Mouse (Mus musculus): ENCODE results near the gene Nlrp4c. TPM values are rescaled to one million over a fixed set of nuclear protein-coding genes. Genes with fewer than 3 reads are reported as not detected.
A peak's percentile ranks its signal among the peaks of the same experiment; 100 is the strongest.
"Not testable (repeated sequence)": the region's sequence is repeated elsewhere in the genome, so short reads cannot be mapped to it uniquely, and the experiment has no call there.

The Nlrp4c gene
- total RNA-seq (2015) (not detected in 2 replicates), total RNA-seq (2017) (not detected in 2 replicates)

DNA sequence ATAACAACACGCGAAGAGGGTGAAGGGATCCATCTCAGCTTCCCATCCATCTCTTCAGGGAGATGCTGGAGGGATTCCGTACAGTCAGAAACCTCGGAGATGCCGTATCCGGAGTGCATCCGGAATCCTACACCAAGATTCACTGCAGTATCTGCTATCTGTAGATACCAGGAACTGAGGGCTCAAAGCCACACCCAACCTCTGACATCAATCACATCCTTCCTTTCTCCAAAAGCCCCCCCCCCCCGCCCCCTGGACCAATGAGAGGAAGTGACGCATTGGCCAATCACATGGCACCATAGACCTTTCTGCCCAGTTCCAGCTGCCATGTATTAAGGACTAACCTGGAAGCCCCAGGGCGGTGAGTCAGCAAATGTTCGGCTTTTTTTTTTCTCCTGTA, at the start of gene Nlrp4c:
TSS of gene Nlrp4c (plus strand) at position 301 of the 400 bp plus-strand sequence.
- ATAC-seq (ENCODE audit: poor library complexity, severe bottlenecking): no peak

DNA sequence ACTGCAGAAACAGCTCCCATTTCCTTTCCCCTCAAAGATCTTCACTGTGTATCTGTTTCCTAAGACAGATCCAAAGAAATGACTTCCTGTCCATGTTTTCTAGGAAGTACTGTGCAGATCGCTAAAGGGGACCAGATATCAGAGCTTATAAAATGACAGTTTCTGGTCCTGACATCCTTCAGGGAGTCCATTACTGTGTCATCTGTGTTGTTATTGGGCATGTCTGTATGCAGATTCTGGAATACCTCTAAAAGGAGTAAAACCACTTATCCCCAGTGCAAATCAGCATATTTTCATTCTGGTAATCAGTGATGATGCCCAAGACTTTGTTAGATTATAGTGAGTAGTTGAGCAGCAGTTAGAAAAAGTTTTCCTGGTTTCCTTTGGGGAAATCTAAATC, 34.1 kb upstream of the Nlrp4c start, which contains the start of gene Vmn1r65:
TSS of gene Vmn1r65 (minus strand) at position 101 of the 400 bp plus-strand sequence.
- no peak for ATAC-seq (ENCODE audit: poor library complexity, severe bottlenecking)

DNA sequence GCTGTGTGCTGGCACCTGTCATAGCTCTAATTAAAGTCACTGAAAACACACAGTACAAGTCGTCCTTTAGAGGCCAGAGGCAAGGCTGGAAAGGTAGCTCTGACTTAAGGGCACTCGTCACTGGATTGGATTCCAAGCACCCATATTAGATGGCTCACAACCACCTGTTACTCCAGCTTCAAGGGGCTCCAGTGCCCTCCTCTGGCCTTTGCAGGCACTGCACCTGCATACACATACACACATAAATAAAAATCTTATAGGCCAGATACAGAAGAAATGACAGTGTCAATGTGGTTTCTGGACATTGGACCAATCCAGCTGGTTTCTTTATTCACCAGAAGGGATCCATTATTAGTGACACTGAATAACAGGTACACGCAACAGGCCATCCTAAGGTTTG, 74.5 kb downstream of the Nlrp4c start:
- ATAC-seq (ENCODE audit: poor library complexity, severe bottlenecking): no peak

DNA sequence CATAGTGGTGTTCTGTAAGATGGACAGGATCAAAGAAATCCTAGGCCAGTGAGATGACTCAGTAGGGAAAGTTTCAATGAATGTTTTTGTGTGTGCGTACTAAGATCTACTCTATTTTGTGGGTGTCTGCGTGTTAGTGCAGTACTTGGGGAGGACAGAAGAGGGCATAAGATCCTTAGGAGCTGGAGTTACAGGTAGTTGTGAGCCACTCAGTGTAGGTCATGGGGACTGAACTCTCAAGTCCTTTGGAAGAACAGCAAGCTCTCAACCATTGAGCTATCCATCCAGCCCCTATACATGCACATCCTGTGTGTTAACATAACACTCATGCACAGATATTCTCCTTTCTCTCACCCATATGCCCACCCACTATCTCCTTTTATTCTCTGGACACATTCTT, 75.1 kb downstream of the Nlrp4c start:
- not testable (repeated sequence) for ATAC-seq (ENCODE audit: poor library complexity, severe bottlenecking)

DNA sequence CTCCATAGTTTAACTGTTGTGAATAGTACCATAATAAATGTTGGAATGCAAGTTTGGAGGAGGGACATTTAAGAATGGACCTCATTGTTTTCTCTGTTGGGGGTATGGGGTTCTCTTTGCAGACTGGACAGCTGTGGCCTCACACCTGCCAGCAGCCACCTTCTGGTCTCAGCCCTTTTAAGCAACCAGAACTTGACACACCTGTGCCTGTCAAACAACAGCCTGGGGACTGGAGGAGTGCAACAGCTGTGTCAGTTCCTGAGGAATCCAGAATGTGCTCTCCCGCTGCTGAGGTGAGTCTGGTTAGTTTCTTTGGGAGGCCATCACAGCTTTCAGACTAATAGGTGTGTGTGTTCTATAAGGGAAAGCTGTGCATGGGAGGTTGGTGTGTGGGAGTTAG, 76.2 kb downstream of the Nlrp4c start:
- not testable (repeated sequence) for ATAC-seq (ENCODE audit: poor library complexity, severe bottlenecking)

DNA sequence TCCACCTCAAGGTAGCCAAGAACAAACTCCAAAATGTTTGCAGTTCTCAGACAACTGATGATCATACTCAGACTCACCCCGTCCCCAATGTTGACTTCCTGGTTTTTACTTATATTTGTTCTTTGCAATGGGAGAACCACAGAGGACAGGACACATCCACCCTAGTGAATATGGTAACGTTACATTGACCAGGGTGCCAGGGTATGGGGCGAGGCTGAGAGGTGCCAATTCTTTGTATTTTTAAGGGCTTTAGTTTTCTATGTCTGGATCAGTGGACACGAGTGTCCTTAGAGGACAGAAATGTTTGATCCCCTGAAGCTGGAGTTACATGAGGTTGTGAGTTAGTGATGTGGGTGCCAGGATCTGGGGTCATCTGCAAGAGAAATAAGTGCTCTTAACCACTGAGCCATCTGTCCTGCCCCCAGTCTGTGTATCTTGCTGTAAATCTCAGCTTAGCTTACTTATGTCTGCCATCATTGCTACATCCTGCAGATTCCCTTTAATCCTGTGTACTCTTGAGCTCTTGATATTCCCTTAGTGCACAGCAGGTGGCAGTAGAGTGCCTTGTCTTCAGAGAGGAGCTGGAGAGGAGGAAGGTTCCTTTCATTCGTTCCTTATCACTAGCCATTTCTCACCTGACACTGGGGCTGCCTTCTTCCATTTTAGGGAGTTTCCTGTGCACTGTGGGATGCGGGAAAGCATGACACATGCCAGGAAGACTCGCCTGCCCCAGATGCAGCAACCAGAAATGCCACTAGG, 81.9 kb downstream of the Nlrp4c start:
- peak; percentile 97 for ATAC-seq (ENCODE audit: poor library complexity, severe bottlenecking)

DNA sequence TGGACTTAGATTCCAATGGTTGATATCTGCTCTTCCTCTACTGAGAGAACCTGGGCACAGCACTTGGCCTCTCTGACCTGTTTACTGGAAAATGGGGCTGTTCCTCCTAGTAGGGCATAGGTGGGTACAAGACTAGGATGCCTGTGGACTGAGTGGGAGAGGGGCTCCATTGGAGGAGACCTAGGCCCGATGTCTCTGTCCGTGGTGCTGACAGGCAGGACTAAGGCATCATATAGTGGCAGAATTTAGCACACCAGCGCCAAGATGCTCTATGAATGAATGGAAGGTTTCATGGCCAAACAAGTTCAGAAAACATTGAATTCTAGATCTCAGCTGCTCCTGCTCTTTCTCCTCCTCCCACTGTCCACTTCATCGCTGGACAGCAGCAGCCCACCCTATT, 85.4 kb downstream of the Nlrp4c start:
- no peak for ATAC-seq (ENCODE audit: poor library complexity, severe bottlenecking)

DNA sequence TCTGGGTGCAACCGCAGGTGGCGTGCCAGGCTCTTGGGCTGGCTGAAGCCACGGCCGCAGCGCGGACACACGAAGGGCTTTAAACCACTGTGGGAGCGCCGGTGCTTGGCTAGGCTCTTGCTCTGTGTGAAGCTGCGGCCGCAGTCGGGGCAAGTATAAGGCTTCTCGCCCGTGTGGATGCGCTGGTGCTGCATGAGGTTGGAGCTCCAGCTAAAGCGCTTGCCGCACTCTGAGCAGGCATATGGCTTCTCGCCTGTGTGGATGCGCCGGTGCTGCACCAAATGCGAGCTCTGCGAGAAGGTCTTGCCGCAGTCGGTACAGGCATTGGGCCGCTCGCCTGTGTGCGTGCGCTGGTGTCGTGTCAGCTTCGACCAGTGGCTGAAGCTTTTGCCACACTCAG, 87.7 kb downstream of the Nlrp4c start:
- ATAC-seq (ENCODE audit: poor library complexity, severe bottlenecking): no peak

DNA sequence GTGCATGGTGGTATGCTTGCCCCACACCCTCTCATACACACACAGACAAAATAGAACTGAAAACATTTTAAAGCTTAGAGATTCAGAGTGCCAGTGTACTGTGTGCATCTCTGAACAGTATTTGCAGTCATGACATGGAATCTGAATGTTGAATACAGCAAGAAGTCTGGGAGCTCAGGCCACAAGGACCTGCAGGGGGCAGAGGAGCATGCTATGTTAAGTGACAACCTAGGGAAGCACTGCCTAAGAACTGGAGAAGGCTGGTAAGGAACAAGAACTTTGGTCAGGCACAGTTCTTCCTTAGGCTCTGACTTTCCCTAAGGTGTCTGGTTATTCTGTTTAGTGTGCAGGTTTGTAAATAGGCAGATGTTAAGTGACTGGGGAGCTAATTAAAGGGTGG, 91.5 kb downstream of the Nlrp4c start:
- ATAC-seq (ENCODE audit: poor library complexity, severe bottlenecking): no peak

DNA sequence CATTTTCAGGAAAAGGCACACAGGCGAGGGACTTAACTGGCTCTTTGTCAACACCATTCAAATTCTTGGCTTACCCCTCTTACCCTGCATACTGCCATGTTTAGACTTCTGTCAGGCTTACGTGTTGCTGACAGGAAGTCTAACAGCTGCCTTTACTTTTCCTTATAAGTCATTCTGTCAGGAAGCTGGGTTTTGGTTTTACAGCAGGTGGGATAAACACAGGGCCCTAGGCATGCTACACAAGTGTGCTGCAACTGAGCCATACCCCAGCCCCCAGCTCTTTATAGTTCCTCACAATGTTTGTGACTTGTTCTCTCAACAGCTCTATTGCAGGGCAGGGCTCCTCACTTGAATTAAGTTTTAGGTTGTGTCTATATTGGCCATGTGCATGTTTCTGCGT, 94.3 kb downstream of the Nlrp4c start:
- ATAC-seq (ENCODE audit: poor library complexity, severe bottlenecking): no peak

DNA sequence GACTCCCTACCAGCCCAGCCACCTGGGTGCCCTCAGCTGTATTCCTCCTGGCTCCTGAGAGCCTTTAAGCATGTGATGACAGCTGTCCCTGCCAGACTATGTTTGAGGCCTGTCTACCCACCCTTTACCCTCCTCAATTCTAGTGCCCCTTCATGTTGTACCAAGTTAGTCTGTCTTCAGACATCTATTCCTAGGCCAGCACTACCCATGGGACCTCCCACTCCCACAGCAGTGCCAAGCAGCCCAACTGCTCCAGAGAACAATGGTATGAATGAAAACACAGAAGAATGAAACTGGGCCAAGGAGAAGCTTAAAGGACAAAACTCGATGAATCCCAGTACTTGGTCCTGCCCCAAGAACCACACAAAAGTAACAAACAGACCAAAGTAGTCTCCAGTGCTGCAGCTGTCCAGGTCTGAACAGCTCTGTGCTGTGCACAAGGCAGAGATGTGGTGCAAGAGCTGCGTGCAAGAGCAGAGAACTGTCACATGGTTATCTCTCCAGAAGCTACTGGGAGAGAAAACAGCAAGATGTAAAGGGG, 99.1 kb downstream of the Nlrp4c start:
- no peak for ATAC-seq (ENCODE audit: poor library complexity, severe bottlenecking)

DNA sequence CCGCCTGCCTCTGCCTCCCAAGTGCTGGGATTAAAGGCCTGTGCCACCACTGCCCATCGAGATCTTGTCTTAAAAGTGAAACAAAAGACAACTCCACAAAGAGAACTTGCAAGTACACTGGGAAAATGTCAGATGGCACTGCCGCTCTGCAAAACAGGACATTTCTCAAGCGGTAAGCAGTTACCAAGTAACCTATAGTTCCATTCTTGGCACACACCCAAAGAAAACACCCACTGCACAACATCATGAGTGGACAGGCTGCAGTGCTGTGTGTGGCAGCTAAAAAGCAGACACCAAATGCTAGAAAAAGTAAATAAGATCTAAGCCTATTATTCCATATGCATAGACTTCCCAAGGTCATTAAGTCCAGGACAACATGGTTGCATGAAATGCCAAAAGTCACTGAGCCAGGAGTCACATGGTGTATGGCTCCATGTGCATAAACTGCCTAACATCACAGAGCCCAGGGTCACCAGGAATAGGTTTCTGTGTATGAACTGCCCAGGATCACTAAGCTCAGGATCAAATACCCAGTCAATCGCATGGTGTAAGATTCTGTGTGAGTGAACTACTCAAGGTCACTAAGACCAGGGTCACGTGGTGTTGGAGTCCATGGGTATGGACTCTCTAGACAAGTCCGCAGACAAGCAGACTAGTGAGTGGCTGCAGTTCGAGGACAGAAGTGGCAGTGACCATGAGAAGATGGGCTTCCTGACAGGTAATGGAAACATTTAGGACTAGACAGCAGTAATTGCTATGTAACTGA, 100.6 kb downstream of the Nlrp4c start:
- ATAC-seq (ENCODE audit: poor library complexity, severe bottlenecking): peak; percentile 41; the same call in 1 of the 2 replicates

DNA sequence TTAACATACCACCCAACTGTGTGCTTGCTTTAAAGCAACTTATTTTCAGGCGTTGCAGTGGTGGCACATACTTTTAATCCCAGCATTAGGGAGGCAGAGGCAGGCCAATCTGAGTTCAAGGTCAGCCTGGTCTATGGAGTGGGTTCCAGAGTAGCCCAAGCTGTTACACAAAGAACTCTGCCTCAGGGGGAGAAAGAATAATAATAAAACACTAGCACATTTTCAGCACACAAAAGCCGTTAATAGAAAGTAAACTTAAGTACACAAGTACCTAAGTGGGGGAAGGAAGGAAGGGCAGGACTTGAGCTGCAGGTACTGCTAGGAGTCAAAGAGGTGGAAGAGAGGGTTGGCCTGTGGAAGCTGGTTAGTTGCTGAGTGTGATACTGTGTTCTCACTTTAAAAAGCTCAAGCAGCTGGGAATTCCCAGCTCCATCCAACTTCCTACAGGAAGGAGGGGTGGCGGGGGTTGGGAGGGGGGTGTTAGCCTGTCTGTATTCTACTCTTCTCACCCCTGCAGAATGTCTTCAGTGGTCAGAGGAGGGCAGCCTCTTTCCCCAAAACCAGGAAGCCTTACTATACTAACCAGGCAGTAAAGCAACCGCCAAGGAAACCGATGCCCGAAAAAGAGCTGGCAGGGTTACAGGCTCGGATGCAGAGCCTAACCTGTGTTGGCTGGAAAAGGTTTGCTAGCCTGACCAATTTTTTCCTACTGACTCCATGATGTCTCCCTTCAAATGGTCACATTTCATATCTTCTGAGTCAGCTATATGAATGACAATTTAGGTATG, 101.4 kb downstream of the Nlrp4c start:
- ATAC-seq (ENCODE audit: poor library complexity, severe bottlenecking): no peak

DNA sequence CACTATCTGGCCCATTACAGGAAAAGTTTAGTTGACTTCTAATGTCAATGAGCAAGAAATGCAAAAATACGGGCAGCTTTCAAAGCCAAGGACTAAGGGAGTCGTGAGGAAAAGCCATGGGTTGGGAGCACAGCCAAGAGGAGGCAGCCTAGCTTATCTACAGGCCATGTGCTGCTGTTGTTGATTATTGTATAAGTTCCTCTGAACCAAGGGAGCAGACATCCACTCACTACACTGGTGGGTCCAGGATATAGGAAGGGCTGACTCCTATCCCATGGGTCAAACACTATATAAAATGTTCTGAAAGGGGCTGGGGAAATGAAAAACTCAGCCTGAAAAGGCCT, 102.0 kb downstream of the Nlrp4c start:
- ATAC-seq (ENCODE audit: poor library complexity, severe bottlenecking): no peak

DNA sequence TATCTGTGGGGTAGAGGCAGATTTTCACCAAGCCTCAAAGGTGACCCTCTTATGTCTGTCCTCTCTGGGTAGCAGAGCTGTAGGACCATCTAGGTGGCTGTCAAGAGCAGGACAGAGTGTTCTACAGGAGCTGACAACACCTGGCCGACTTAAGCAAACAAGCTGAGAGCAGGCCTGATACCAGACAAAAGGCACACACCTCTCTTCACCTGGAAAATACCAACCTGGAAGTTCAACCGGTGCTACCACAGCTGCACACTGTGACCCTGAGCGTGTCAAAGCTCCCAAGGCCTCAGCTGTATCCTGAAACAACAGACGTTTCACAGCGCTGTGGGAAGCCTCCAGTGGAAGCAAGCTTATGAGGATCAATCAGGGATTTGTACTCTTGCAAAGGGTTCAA, 102.7 kb downstream of the Nlrp4c start:
- no peak for ATAC-seq (ENCODE audit: poor library complexity, severe bottlenecking)

DNA sequence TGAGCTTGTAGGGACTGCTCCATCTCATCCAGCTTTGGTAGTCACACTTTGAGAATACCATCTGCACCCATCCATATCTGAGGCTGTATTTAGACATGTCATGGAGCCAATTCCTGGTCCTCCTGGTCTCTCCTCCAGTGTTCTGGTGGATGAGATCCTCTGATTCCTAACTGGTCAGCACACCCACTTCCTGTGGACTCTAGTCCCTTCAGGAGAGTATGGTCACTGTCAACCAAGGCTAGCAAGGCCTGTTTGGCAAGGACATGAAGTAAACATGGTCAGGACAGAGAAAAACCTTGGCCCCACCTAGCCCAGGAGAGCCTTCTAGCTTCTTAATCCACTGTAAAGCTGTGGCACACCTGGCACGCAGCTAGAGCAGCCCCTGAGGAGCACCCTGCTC, 106.3 kb downstream of the Nlrp4c start:
- no peak for ATAC-seq (ENCODE audit: poor library complexity, severe bottlenecking)

DNA sequence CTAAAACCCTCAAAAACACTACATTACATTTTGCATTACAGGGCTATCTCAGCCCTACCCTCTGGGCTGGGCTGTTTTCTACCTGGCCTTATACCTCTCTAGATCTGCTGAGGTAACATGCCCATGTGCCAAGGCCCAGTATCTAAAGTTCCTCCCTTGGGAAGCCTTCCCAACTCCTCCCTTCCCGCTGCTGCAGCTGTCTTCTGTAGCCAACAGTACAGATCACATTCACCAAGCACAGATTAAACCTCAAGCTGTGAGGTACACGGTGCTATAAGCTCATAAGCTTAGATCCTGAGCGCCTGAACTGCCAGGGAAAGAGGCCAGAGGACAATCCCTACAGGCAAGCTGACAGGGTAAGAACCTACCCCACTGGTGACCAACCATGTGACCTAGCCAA, 107.1 kb downstream of the Nlrp4c start:
- ATAC-seq (ENCODE audit: poor library complexity, severe bottlenecking): no peak

DNA sequence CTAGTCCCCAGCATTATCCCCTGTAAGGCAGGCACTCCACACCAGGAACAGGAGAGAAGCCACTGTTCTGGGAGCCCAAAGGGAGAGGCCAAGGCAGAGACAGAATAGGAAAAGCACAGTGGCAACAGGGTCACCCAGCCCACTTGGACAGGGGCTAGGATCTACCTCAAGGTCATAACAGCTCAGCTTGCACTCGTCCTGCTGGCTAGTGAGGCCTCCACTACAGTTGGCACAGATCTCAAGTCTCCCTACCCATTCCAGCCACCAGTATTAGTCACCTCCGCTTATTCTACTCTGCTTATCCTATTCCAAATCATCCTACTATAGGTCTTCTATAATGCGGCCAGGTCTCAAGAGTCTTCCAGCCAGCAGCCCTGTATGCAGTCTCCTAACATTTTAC, 108.2 kb downstream of the Nlrp4c start:
- no peak for ATAC-seq (ENCODE audit: poor library complexity, severe bottlenecking)

DNA sequence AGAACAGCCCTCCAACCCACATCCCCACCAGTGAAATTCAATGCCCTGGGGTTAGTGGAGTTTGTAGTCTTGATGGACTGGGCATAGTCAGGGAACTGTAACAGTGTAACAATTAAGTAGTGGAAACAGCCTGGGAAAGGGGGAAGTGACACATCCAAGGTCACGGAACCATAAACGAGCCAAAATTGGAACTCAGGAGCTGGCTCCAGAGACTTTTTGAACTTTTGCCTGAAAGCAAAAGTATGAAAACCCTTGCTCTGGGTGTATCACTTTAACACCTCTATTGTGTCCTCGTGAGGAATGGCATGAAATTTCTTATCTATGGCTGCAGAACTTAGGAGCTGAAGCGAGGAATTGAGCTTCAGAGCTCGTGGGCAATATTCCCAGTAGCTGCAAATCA, 109.2 kb downstream of the Nlrp4c start:
- no peak for ATAC-seq (ENCODE audit: poor library complexity, severe bottlenecking)
